Comparison of ENCODE assay signal across 30 mouse cellular contexts in genomic region chr3:112952227-112952626, GRCm38 (mm10).
DNase-seq lines count a peak whose midpoint lies in the region; ATAC-seq lines count a peak whose summit lies in the region.
"Had no signal": no experiment of that assay in that cellular context is flagged by ENCODE, and none has a peak within 500 bp of the region (broad histone marks: within the 10 kb centered on the region; RNA-seq: fewer than 3 reads in every experiment).

No protein-coding gene starts in this region.

- no peak overlapping the region for H3K4me3 ChIP-seq in midbrain, embryonic 14.5 days (replicated peaks; ENCODE audit: low read depth, low read length)
- H3K4me3 ChIP-seq in midbrain, embryonic 13.5 days (replicated peaks), result no peak overlapping the region
- H3K4me3 ChIP-seq: embryonic facial prominence, embryonic 13.5 days; erythroblast, embryonic 14.5 days; gastrocnemius, adult 2 months; heart, embryonic 10.5 days; hindbrain, embryonic 13.5 days; intestine, embryonic 15.5 days; layer of hippocampus, adult 2 months; limb, embryonic 10.5 days; liver, embryonic 15.5 days; lung, embryonic 15.5 days; midbrain, embryonic 10.5 days; myocyte had no signal

- H3K4me1 ChIP-seq in midbrain, embryonic 14.5 days (ENCODE audit: control insufficient read depth, insufficient read depth, low read length), result no peaks in the 10 kb centered on the region
- no peaks in the 10 kb centered on the region for H3K4me1 ChIP-seq in midbrain, embryonic 13.5 days (replicated peaks)
- H3K4me1 ChIP-seq: embryonic facial prominence, embryonic 13.5 days; heart, embryonic 10.5 days; hindbrain, embryonic 13.5 days; intestine, embryonic 15.5 days; limb, embryonic 10.5 days; liver, embryonic 15.5 days; lung, embryonic 15.5 days had no signal

- peak; percentile 31 for DNase-seq in heart, adult 11 months
- no peak for DNase-seq in heart, adult 9 months (ENCODE audit: low spot score in 2 of 2)
- peak; percentile 33 for DNase-seq in midbrain, embryonic 14.5 days
- DNase-seq in ZHBTc4 (ENCODE audit: low read depth, low spot score), result peak; percentile 70
- DNase-seq: adrenal gland, postnatal 36 days; B cell, adult 2 months; cerebellum, adult 11 months; cerebellum, adult 9-11 months; gastrocnemius, adult 2 months; kidney, postnatal 25 days; liver; right cerebral cortex, adult 18-20 months; right cerebral cortex, postnatal 4 days; thymus, postnatal 14 days had no signal

- no peaks in the 10 kb centered on the region for H3K9me3 ChIP-seq in midbrain, embryonic 14.5 days (ENCODE audit: control insufficient read depth, low read length)
- H3K9me3 ChIP-seq in midbrain, embryonic 13.5 days, result no peaks in the 10 kb centered on the region
- H3K9me3 ChIP-seq: embryonic facial prominence, embryonic 13.5 days; heart, embryonic 10.5 days; hindbrain, embryonic 13.5 days; intestine, embryonic 15.5 days; limb, embryonic 10.5 days; liver, embryonic 15.5 days; lung, embryonic 15.5 days; midbrain, embryonic 10.5 days had no signal

- no peaks in the 10 kb centered on the region for H3K36me3 ChIP-seq in midbrain, embryonic 14.5 days (ENCODE audit: control insufficient read depth, insufficient read depth, low read length)
- H3K36me3 ChIP-seq in midbrain, embryonic 13.5 days, result no peaks in the 10 kb centered on the region
- H3K36me3 ChIP-seq: embryonic facial prominence, embryonic 13.5 days; heart, embryonic 10.5 days; hindbrain, embryonic 13.5 days; intestine, embryonic 15.5 days; limb, embryonic 10.5 days; liver, embryonic 15.5 days; lung, embryonic 15.5 days; midbrain, embryonic 10.5 days had no signal

- 11% methylated on average over 5 of the region's 5 CpGs for WGBS in midbrain, embryonic 14.5 days
- WGBS in midbrain, embryonic 13.5 days, result 21% methylated on average over 5 of the region's 5 CpGs

- no peaks in the 10 kb centered on the region for H3K27me3 ChIP-seq in midbrain, embryonic 14.5 days (ENCODE audit: control insufficient read depth, insufficient read depth, low read length)
- no peaks in the 10 kb centered on the region for H3K27me3 ChIP-seq in midbrain, embryonic 13.5 days
- H3K27me3 ChIP-seq: CH12.LX; embryonic facial prominence, embryonic 13.5 days; hindbrain, embryonic 13.5 days; intestine, embryonic 15.5 days; liver, embryonic 15.5 days; lung, embryonic 15.5 days had no signal

- no peak overlapping the region for H3K9ac ChIP-seq in midbrain, embryonic 14.5 days (replicated peaks; ENCODE audit: low read length)
- H3K9ac ChIP-seq in midbrain, embryonic 13.5 days (replicated peaks), result no peak overlapping the region
- H3K9ac ChIP-seq: embryonic facial prominence, embryonic 13.5 days; hindbrain, embryonic 13.5 days; intestine, embryonic 15.5 days; liver, embryonic 15.5 days; lung, embryonic 15.5 days had no signal

- ATAC-seq in midbrain, embryonic 14.5 days (ENCODE audit: low FRiP score, low TSS enrichment), result peak; percentile 53; the same call in 1 of the 2 replicates
- ATAC-seq in midbrain, embryonic 13.5 days, result no peak
- no peak for ATAC-seq in activated CD4-positive, CD25-positive, alpha-beta regulatory T cell, adult 4 months
- no peak for ATAC-seq in megakaryocyte-erythroid progenitor cell, adult 5-6 weeks (replicated peaks; ENCODE audit: low FRiP score, low TSS enrichment, poor library complexity, severe bottlenecking)
- ATAC-seq: intestine, embryonic 15.5 days had no signal

- H3K27ac ChIP-seq in midbrain, embryonic 14.5 days (replicated peaks; ENCODE audit: low read depth, low read length), result no peak overlapping the region
- no peak overlapping the region for H3K27ac ChIP-seq in midbrain, embryonic 13.5 days
- H3K27ac ChIP-seq: embryonic facial prominence, embryonic 13.5 days; gastrocnemius, adult 2 months; heart, embryonic 10.5 days; hindbrain, embryonic 13.5 days; intestine, embryonic 15.5 days; layer of hippocampus, adult 2 months; limb, embryonic 10.5 days; liver, embryonic 15.5 days; lung, embryonic 15.5 days; macrophage; midbrain, embryonic 10.5 days had no signal

- 0 out of 2 replicates have a peak overlapping the region, but pooled peaks have one; percentile 15 for H3K4me2 ChIP-seq in midbrain, embryonic 14.5 days (ENCODE audit: low read length)
- H3K4me2 ChIP-seq in midbrain, embryonic 13.5 days (replicated peaks), result no peak overlapping the region
- H3K4me2 ChIP-seq: embryonic facial prominence, embryonic 13.5 days; hindbrain, embryonic 13.5 days; intestine, embryonic 15.5 days; liver, embryonic 15.5 days; lung, embryonic 15.5 days had no signal

Comparison
In these comparisons a context has a peak if more than half of its experiments do, and no peak if none do; other contexts are left out.
1. DNase-seq: peak in heart, adult 11 months (single experiment), midbrain, embryonic 14.5 days (single experiment) and ZHBTc4 (single experiment); none in heart, adult 9 months (0 of 2).